Mouse (Mus musculus): ENCODE results near the gene Gdpgp1. TPM values are rescaled to one million over a fixed set of nuclear protein-coding genes. Genes with fewer than 3 reads are reported as not detected.

Gene Gdpgp1
- total RNA-seq, 2 experiments from 2014 or later, result 3.8 to 4.1 TPM

DNA sequence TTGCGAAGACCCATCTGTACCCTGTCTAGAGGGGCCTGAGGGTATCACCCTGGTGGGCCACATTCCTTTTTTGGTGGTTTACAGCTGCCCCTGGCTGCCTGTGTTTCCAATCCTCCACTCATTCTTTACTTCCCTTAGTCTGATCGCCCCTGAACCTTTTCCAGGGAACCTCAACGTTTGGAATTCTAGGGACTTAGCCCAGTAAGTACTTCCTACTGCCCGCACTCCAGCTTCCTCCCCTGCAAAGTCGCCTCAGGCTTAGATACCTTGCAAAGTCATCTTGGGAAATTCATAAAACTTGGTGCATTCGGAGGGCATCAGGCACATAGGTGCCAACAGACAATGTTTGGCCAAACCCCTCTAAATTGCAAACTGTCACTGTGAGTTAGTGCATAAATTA, 33.4 kb upstream of the Gdpgp1 start:
- DNase-seq (ENCODE audit: low spot score in 2 of 2), result no peak

DNA sequence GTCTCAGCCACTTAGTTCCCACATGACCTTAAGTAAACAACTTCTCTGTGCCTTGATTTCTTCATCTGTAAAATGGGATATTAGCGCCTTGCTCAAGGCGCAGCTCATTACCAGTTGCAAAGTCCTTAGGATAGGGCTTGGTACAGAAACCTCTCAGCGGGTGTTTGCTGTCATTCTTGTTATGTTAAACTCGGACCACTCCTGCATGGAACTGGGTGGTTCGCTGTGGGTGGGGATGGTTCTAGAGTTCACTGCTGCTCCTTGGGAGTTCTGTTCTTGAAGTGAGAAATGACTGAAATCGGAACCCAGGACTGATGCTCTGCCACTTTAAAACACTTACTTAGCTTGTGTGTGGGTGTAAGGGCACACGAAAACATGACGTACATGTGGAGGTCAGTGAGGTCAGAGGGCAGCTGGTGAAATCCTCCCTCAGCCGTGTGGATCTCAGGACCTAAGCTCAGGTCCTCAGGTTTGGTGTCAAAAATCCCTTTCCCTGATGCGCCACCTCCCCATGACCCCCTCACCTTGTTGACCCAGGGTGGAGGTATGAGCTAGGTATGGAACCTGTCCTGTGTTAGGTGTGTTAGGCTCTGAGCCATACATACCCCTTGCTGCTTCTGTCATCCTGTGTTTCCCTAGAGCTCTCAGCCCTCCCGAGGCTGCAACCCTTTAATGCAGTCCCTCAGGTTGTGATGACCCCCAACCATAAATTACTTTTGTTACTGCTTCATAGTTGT, 32.6 kb upstream of the Gdpgp1 start:
- DNase-seq (ENCODE audit: low spot score in 2 of 2), result no peak

DNA sequence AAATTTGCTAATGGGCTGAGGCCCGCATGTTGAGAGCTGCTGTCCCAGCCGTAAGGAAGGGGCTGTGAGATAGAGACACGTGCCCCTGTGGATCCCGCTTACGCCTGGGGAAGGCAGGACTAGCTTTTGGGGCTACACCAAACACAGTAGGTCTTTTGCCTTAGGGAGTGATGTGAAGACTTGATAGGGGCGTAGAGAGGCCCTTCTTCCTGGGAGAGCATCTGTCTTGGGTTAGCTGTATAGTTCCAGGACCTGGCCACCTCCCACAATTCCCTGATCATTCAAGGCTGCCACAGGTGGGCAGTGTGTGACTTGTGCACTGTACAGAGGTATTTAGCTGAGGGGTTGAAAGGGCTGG, 32.1 kb upstream of the Gdpgp1 start:
- no peak for DNase-seq (ENCODE audit: low spot score in 2 of 2)

GRCm38 (mm10) chr7:80200963-80201539, 31.6 kb upstream of the Gdpgp1 start:
- DNase-seq (ENCODE audit: low spot score in 2 of 2), result no peak

GRCm38 (mm10) chr7:80201888-80202540, 30.7 kb upstream of the Gdpgp1 start:
- no peak for DNase-seq (ENCODE audit: low spot score in 2 of 2)

DNA sequence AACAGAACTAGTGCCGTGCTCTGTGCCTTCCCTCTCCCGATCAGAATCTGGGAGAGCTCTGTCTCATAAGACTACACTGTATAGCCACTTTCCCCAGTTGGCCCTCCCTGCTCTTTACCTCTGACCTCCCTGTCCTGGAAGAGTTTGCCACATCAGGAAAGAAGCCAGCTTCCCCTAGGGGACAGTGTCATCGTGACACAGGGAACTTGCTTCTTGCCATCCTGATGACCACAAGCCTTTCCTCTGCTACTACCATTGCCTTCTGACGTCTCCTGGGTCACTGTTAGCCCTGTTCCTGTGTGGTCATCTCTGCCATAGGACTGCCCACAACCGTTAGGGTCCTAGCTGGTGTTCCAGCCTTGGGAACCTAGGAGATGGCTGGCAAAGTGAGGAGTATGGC, 29.7 kb upstream of the Gdpgp1 start:
- no peak for DNase-seq (ENCODE audit: low spot score in 2 of 2)

- no peak for DNase-seq (ENCODE audit: low spot score in 2 of 2)
These were observed 29.0 kb upstream of the Gdpgp1 start for GRCm38 (mm10) chr7:80203638-80204096.

DNA sequence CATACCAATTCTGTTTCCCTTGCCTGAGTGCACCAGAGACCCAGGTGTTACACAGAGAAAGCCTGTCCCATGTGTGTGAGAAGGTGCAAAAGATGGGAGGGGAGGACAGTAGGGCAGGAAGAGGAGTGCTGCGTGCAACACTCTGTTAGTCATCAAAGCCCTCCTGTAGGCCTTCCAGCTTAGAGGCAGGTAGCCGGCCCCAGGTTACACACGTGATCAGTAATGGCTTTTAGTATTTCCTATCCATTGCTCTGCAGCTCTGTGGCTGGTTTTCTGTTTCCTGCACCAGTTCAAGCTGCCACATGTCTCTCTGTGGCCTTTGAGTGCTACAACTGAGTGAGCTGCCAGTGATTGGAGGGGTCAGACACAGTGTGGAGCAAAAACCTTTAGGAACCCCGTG, 28.3 kb upstream of the Gdpgp1 start:
- DNase-seq (ENCODE audit: low spot score in 2 of 2), result no peak

GRCm38 (mm10) chr7:80204961-80205360, 27.7 kb upstream of the Gdpgp1 start:
- DNase-seq (ENCODE audit: low spot score in 2 of 2), result no peak

DNA sequence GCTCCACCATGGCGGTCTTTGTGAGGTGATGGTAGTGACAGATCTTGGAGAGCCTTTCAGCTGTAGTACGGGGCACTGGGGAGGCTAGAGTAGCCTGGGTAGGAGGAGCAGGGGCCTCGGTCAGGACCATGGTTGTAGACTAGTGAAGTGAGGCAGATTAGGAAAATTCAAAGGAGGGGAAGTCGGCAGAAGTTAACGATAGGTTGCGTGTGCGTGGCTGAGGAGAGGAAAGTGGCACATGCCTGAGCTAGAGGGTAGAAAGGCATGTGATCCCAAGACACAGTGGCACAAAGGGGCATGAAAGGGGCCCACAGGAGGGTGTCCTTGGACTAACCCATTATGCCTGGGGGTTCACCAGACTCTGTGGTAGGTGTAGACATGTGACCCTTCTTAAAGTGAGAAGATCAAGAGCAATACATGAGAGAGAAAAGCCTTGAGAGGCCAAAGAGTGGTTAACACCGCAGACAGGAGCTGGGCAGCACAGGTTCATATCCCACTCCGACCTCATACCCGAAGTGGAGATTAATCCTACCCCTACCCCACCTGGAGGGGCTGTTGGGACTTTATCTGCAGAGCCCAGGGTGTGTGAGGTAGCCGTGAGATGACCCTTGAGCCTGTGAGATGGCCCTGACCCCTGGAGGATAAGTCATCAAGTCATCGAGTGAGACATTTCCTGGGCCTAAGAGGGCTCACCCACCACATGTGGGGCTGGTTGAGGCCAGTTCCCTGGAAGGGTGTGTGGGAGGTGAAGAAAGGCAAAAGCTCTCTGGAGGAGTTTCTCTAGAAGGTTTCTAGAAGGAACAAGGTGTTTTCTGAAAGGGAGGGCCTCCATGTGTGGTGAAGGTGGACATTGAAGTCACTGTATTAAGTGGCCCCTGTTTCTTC, 26.7 kb upstream of the Gdpgp1 start:
- no peak for DNase-seq (ENCODE audit: low spot score in 2 of 2)

DNA sequence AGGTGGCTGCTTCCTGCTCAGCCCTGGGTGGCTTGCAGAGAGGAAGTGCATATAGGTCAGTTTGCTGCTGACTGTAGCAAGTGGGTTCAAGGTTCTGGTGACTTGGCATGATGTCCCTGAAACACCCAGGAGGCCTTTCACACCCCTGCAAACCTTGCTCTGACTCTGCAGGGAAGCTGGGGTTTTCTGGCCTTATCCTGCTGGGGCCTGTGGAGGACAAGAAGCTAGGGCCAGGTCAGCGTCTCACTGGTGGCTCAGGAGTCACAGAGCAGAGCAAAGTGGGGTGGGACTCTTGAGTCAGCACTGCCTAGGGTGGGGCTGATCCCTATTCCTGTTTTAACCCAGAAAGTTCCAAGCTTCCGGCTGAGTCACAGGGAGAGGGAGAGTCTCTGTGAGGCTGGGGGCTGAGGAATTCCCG, 25.3 kb upstream of the Gdpgp1 start:
- DNase-seq (ENCODE audit: low spot score in 2 of 2), result no peak

GRCm38 (mm10) chr7:80208026-80208642, 24.5 kb upstream of the Gdpgp1 start:
- DNase-seq (ENCODE audit: low spot score in 2 of 2), result no peak

GRCm38 (mm10) chr7:80208738-80209430, 23.8 kb upstream of the Gdpgp1 start:
- no peak for DNase-seq (ENCODE audit: low spot score in 2 of 2)

GRCm38 (mm10) chr7:80209669-80210068, 23.0 kb upstream of the Gdpgp1 start:
- no peak for DNase-seq (ENCODE audit: low spot score in 2 of 2)

DNA sequence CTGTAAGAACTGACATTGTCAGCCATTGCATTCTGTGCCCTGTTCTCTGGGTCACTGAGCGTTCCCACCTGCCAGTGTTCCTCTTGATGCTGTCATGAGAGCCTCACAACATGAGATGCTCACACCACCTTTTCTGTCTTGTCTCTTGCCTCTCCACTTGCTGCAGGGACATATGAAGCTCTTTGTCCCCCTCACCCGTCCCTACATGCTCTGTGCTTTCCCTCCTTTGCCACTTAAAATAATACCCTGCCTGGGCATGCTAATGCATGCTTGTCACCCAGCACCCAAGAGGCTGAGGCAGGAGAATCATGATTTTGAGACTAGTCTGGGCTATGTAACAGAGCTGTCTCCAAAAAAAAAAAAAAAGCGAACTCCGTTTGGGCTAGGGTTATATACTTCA, 21.7 kb upstream of the Gdpgp1 start:
- no peak for DNase-seq (ENCODE audit: low spot score in 2 of 2)

DNA sequence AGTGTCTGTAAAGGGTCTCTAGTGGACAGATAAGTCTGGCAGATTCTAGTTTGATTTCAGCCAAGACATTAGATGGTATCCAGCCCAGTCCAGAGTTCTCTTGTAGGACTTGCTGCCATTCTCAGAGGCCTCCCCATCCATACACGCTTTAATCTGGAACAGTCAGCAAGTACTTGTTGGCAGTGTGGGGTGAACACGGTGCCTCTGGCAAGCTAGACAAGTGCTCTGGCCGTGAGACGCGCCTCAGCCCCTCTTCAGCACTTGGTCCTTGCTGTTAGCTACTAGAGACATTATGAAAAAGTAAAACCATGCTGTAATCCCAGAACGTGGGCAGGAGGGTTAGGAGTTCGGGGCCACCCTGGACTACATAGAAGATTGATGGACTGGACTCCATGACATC, 19.1 kb upstream of the Gdpgp1 start:
- DNase-seq (ENCODE audit: low spot score in 2 of 2), result no peak

- DNase-seq (ENCODE audit: low spot score in 2 of 2), result no peak
These were observed 18.2 kb upstream of the Gdpgp1 start for GRCm38 (mm10) chr7:80214459-80214858.

- DNase-seq (ENCODE audit: low spot score in 2 of 2), result peak; percentile 75 to 84
These were observed 17.3 kb upstream of the Gdpgp1 start for GRCm38 (mm10) chr7:80215398-80215797.

DNA sequence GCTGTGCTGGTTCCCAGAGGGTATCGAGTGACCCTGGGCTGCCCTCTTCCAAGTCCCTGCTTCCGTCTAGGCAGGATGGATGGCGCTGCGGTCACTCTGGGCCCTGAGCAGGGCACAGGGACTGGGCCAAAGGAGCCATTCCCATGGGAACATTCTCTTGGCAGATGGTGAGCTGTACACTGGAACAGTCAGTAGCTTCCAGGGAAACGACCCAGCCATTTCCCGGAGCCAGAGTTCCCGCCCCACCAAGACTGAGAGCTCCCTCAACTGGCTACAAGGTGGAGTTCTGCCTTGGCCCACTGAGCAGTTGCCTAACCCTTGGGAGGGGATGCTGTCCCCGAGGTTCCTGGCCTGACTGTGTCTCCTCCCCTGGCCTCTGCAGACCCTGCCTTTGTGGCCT, 16.1 kb upstream of the Gdpgp1 start:
- DNase-seq (ENCODE audit: low spot score in 2 of 2), result no peak

DNA sequence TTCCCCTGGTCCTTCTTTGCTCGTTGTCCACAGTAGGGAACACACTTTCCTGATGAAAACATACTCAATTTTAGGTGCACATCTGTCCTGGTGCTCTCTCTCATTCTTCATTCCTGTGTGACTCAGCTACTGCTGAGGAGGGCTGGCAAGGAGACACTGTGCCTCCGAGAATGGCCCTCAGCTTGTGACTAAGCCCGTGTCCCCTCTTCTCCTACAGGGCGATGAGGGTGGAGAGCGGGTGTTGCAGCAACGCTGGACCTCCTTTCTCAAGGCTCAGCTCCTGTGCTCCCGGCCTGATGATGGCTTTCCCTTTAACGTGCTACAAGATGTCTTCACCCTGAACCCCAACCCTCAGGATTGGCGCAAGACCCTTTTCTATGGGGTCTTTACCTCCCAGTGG, 14.0 kb upstream of the Gdpgp1 start:
- DNase-seq (ENCODE audit: low spot score in 2 of 2), result no peak

Data from adrenal gland, adult 18-20 months (tissue).